Mouse (Mus musculus): ENCODE results near the gene Prf1.

The Prf1 gene

GRCm38 (mm10) chr10:61290016-61290415, 7.6 kb upstream of the Prf1 start:
- DNase-seq = no peak

GRCm38 (mm10) chr10:61290479-61290878, 7.2 kb upstream of the Prf1 start:
- no peak for DNase-seq

DNA sequence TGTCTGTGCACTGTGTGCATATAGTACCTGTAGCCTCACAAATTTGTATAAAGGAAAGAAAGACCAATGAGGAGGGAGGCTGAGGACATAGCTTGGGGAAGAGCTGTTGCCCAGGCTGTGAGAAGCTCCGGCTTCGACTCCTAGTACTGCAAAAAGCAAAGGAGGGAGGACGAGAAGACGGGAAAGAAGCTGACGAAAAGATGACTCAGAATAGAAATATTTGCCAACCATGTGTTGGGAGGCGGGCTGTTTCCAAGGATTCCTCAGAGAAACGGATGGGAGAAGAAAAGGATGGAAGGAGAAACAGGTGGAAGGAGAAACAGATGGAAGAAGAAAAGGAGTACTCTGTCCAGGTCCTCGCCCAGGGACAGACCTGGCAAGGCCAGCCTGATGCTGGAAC, 3.4 kb upstream of the Prf1 start:
- no peak for DNase-seq

DNA sequence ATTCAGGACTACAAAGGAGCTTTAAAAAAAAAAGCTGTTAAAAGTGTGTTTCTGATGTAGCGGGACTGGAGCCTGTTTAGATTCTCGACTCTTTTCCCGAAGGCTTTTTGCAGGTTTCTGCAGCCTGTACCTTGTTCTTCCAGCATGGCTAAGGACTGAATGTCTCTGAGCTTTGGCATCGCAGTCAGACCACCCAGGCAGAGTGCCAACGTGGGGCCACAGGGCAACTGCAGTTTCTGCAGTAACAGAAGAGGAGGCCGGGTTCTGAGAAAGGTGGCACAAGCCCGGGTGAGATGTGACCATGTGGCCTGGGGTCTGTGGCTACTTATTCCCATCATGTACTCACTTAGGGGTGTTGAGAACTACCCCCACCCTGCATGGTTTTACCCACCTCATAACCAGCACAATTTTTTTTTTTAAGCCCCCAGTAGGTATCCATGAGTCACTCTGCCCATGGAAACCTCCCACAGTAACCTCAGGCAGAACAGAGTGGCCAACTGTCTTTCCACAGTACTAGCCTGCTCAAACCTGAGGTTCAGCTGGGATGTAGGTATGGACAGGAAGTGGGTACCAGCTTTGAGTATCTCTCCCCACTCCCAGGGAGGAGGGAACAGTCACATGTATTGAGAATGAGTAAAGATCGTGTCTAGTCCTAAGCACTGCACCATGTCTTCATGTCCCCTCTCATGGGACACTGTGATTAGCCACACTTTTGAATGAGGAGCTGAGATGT, 754 bp upstream of the Prf1 start:
- DNase-seq = no peak

DNA sequence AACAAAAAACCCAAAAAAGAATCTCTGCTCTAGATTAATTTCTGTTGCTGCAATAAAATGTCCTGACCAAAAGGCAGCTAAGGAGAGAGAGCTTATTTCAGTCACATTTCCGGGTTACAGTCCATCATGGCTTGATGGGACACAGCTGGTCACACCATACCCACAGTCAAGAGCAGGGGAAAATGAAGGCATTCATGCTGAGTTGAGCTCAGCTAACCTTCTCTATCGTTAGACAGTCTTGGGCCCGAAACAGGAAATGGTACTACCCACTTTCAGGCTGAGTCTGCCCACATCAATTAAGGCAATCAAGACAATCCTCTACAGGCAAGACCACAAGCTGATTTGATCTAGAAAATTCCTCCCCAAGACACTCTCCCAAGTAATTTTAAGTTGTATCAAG, 3.4 kb downstream of the Prf1 start:
- peak in 1 of 2 experiments; percentile 18 for DNase-seq

DNA sequence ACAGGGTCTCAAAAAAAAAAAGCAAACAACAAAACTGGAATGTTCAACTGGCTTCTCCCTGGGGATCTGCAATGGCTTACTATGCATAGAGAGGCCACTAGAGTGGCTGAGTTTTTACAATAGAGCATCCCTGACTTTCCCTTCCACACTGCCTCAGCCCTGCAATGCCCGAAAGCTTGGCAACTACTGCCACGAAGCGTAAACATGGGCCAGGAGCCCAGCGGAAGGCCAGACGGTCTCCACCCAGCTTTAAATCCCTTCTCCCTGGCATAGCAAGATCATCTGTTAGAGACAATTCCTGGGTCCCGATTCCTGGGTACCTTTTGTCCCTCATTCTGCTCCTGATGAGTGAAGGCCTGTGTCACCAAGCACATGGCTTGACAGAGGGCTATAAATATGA, 6.4 kb downstream of the Prf1 start:
- no peak for DNase-seq

DNA sequence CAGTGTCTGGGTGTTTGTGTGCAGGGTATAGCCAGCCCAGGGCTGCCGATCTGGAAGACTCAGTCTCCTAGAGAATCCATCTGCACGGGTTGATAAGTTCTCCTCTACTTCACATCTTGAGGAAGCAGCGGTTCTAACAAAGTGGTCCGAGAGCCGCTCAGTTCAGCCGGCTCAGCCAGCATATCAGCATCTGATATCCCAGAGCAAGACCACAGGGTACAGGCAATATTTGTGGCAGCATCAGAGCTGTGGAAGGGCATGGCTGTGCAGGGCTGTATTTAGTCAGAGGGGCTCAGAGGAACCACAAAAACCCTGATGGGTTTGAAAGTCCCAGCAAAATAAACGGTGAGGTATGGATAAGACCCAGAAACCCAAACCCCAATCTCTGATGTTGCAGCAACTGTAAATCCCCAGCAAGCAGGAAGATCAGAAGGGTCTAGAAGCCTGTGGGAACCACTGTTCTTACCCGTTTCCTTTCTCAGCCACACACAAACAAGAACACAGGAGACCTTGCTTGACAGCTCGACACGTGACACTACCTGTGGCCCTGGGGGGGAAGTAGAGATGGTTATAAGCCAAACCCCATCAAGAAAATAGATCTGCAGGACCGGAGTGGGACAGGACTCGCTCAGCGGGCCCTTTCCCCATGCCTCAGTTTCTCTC, 8.4 kb downstream of the Prf1 start:
- DNase-seq = no peak

GRCm38 (mm10) chr10:61308706-61309320, 11.2 kb downstream of the Prf1 start:
- DNase-seq = no peak

- DNase-seq = no peak
These were observed 14.5 kb downstream of the Prf1 start for GRCm38 (mm10) chr10:61312159-61312558.

DNA sequence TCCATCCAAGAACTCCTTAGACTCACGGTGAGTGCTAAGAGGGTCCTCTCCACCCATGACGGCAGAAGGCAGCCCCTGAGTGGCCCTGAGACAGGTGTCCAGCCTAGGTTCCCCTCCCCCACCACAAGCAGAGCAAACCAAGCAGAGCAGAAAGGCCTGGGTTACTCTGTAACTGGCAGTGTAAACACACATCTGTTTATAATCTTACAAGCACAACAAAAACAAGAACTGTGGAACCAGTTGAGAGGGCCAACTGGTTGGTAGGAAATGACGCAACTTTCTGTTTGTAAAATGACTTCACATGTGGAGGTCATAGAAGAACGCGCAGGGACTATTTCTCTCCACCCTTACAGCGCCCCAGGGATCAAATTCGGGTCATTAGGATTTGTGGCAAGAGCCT, 15.1 kb downstream of the Prf1 start:
- no peak for DNase-seq

- DNase-seq = no peak
These were observed 16.1 kb downstream of the Prf1 start for GRCm38 (mm10) chr10:61313750-61314149.

DNA sequence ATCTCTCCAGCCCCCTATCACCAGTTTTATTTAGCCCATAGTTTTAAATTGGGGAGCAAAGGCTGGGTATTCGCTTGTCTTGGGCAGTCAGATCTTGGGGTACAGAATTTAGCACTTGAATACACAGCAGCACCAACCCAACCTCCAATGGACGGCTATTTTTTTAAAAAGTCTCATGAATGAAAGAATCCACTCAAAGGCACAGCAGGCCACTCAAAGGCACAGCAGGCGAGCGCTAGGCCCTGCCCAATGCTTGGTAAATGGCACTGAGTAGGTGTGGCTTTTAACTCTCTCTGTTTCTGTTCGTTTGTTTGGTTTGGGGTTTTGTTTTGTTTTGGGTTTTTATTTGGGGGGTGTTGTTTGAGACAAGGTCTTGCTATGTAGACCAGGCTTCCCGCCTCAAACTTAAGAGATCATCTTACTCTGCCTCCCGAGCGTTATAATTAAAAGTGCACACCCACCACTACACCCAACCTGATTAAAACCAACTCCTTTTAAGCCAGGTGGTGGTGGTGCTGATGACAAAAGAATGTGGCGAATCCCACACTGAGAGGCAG, 17.8 kb downstream of the Prf1 start:
- no peak for DNase-seq

GRCm38 (mm10) chr10:61318527-61318926, 20.9 kb downstream of the Prf1 start:
- no peak for DNase-seq

DNA sequence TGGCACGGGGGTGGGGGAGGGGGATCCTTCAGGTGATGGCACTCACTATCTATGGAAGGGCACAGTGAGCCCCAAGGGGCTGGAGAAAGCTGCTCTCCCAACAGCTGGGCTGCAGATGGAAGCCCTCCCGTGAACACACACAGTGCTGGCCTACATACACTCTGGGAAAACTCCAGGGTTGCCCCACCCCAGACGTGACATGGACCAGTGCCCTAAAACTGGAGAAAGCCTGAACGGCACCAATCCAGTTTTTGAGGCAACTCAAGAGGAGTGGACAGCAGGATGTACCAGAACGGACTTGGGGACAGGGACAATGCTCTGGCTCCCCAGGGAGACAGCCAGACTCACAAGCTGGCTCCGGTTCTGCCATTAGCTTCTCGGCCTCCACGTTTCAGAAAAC, 27.1 kb downstream of the Prf1 start:
- no peak for DNase-seq

GRCm38 (mm10) chr10:61325782-61326328, 28.2 kb downstream of the Prf1 start:
- DNase-seq = no peak

- no peak for DNase-seq
These were observed 29.9 kb downstream of the Prf1 start for GRCm38 (mm10) chr10:61327545-61327944.

DNA sequence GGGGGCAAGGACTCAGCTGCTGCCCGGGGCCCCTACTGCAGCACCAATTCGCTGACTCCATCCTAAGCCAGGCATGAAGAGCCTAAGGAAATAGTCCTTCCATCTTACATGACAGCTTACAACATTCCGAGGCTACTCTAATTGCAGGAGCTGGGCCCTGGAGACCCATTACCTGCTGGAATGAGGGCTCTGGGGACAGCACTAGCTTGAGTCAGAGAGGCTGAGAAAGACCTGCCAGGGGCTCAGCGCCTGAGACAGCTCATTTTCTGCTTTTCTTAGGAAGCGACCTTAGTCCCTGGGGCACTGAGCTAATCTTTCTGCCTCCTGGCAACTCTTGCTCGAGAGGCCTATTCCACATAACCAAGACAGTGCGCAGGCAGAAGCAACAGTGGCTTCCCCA, 31.3 kb downstream of the Prf1 start:
- no peak for DNase-seq

- DNase-seq = no peak
These were observed 33.4 kb downstream of the Prf1 start for GRCm38 (mm10) chr10:61331046-61331445.

DNA sequence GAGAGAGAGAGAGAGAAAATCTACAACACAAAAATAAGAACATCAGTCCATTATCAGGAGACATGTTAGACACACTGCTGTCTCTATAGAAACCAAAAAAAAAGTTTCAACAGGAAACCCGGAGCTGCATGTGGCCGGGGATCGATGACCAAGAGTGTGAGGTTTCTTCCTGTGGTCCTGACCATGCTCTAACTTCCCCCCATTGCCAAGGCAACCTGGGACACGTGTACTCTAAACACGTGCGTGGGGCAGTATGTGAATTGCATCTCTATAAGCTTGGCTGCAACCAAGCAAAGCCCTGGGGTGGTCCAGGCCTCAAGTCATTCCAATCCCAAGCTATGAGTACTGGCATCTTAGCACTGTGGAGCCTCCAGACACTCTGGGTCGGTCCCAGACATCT, 36.9 kb downstream of the Prf1 start:
- DNase-seq = no peak

GRCm38 (mm10) chr10:61336137-61336536, 38.5 kb downstream of the Prf1 start:
- DNase-seq = peak; percentile 38 to 81

- no peak for DNase-seq
These were observed 39.0 kb downstream of the Prf1 start for GRCm38 (mm10) chr10:61336592-61336991.

DNA sequence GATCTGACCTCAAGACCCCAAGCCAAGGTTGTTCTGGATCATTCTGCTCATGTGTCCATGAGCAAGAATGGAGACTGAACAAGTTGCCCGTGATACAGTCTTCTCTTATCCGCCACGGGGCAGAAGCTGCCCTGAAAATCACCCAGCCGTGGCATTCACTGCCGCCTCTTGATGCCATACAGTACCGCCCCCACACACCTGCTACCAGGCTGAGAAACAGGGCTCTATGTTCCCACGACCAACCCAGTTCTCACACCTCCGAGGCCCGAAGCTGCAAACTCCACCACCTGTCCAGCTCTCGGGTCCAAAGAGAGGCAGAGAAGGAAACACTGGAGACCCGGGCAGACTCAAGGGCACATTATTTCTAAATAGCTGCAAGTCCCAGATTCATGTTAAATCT, 40.0 kb downstream of the Prf1 start:
- DNase-seq = no peak

GRCm38 (mm10) chr10:61339216-61339615, 41.6 kb downstream of the Prf1 start:
- DNase-seq = no peak

GRCm38 (mm10) chr10:61340247-61340646, 42.6 kb downstream of the Prf1 start:
- DNase-seq = no peak

All from kidney, adult 8-10 months (tissue).